Mouse (Mus musculus) stomach, embryonic 14.5 days (tissue): Measurements from ENCODE around the gene Yars2. TPM values are rescaled to one million over a fixed set of nuclear protein-coding genes. Genes with fewer than 3 reads are reported as not detected.
"Not testable (repeated sequence)": the region's sequence is repeated elsewhere in the genome, so short reads cannot be mapped to it uniquely, and the experiment has no call there.

Experiments used
- ATAC-seq: fragments of 200-750 bp; cut with Nextera tagmentation; 2 replicates; pipeline ENCODE4 v1.8.0; 2017; ENCODE audit warnings: low read depth, moderate TSS enrichment; ENCODE audit not compliant: insufficient number of reproducible peaks, insufficient read depth, low FRiP score
- H3K27ac ChIP-seq: fragments of 300-500 bp; sonication (generic); 2 replicates; pipeline ENCODE4 v1.5.1; 2014; ENCODE audit warnings: mild to moderate bottlenecking, low read length, moderate library complexity, mixed read lengths
- H3K27me3 ChIP-seq: fragments of 300-500 bp; sonication (generic); 2 replicates; pipeline ENCODE4 v1.6.1; 2014; ENCODE audit warnings: low read length, control low read depth, mixed read lengths; ENCODE audit not compliant: control insufficient read depth, insufficient read depth
- H3K36me3 ChIP-seq: fragments of 300-500 bp; sonication (generic); 2 replicates; pipeline ENCODE4 v1.6.1; 2014; ENCODE audit warnings: mild to moderate bottlenecking, control low read depth, low read length, moderate library complexity, mixed read lengths; ENCODE audit not compliant: control insufficient read depth, insufficient read depth
- H3K4me1 ChIP-seq: fragments of 300-500 bp; sonication (generic); 2 replicates; pipeline ENCODE4 v1.6.1; 2014; ENCODE audit warnings: low read length, control low read depth, mixed read lengths; ENCODE audit not compliant: control insufficient read depth, insufficient read depth
- H3K4me2 ChIP-seq: fragments of 300-500 bp; sonication (generic); replicated peaks from 2 replicates; pipeline ENCODE4 v1.6.1; 2014; ENCODE audit warnings: low read depth, low read length, control low read depth
- H3K4me3 ChIP-seq: fragments of 300-500 bp; sonication (generic); 2 replicates; pipeline ENCODE4 v1.5.1; 2014; ENCODE audit warnings: low read depth, low read length, control low read depth
- H3K9ac ChIP-seq: fragments of 300-500 bp; sonication (generic); replicated peaks from 2 replicates; pipeline ENCODE4 v1.6.1; 2014; ENCODE audit warnings: low read depth, mild to moderate bottlenecking, control low read depth, low read length, moderate library complexity, mixed read lengths
- H3K9me3 ChIP-seq: fragments of 300-500 bp; sonication (generic); 2 replicates; pipeline ENCODE4 v1.6.1; 2016; ENCODE audit warnings: low read depth, low read length, control low read depth; ENCODE audit not compliant: control insufficient read depth
- WGBS: fragments of 180-500 bp; shearing (Covaris S2); extraction: QIAGEN DNeasy Blood & Tissue Kit; methylation state at CpG from one replicate; pipeline ENCODE4 v1.1.7; 2014; 5-methylcytosine and 5-hydroxymethylcytosine counted together
- polyA plus RNA-seq: library from polyadenylated mRNA; unstranded; fragments of >200 nt; fragmentation: Nextera tagmentation; extraction: Ambion mirVana; gene quantifications from 2 replicates; pipeline ENCODE4 v1.2.1, GENCODE M21; 2014

The Yars2 gene
- polyA plus RNA-seq, 1 experiment from 2014 or later, result 34.3 TPM

DNA sequence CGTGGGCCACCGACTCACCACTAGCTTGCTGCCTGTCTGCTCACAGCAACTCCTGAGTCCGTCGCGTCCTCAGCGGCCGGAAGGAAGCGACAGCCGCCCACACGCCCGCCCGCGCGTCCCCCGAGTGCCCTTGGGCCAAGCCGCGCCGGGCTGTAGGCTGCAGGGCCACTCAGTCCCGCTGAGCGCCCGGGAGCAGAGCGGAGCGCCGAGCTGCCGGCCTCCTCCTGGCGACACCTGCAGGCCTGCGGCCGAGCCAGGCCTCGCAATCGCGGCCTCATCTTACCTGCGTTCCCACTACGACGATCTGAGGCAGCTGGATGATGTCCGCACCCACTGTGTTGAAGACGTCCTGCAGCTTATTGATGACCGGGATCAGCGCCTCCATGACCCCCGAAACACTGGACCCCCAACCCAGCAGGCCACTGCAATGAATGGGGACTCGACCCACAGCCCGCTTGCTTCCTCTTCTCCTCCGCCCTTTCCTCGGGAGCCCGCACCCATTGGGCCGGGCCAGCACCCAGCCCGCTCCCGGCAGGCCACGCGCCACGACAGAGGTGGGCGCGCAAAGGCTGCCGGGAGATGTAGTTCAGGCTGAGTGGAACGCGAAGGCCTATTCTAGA lies 55.8 kb downstream of the Yars2 start, which contains the start of gene Dnm1l:
Dnm1l (minus strand) TSS at position 479 of the 620 bp plus-strand sequence.
- Histone ChIP-seq H3K4me1 (no peaks in the 10 kb centered on the region), H3K4me3 (peak within 1 kb of the TSS; percentile 91), H3K36me3 (no peaks in the 10 kb centered on the region), H3K27ac (peak within 1 kb of the TSS; percentile 88), H3K27me3 (no peaks in the 10 kb centered on the region), H3K9ac (peak within 1 kb of the TSS; percentile 69), H3K9me3 (no peaks in the 10 kb centered on the region), H3K4me2 (peak within 1 kb of the TSS; percentile 63)
- ATAC-seq, result peak; percentile 99
- WGBS, result under 1% methylated on average over 55 of the region's 55 CpGs

- Histone ChIP-seq H3K27ac (peak overlapping the region; percentile 88), H3K4me2 (peak overlapping the region; percentile 31), H3K4me3 (peak overlapping the region; percentile 91)
- not testable (repeated sequence) for H3K36me3 ChIP-seq, H3K9ac ChIP-seq, H3K4me1 ChIP-seq, H3K27me3 ChIP-seq, ATAC-seq, H3K9me3 ChIP-seq
- 50% methylated on average over 9 of the region's 9 CpGs for WGBS
Measured at GRCm38 (mm10) chr16:16359101-16359482, 56.3 kb downstream of the Yars2 start.

Other genes with a start within 250 kb of the Yars2 start
- 9.9 and 13.5 TPM in 2 replicates for gene Pkp2, start 89.6 kb upstream of the Yars2 start, polyA plus RNA-seq
- 67.2 and 67.5 TPM in 2 replicates for gene Dnm1l, start 56.0 kb downstream of the Yars2 start, polyA plus RNA-seq